Mouse (Mus musculus) adrenal gland, postnatal 14 days (tissue): ENCODE data around the gene Gfm2. TPM values are rescaled to one million over a fixed set of nuclear protein-coding genes. Genes with fewer than 3 reads are reported as not detected.

Source experiments
- DNase-seq: peaks from one replicate; pipeline ENCODE4 v3.0.0; 2021; ENCODE audit warnings: mixed read lengths
- total RNA-seq: library from RNA; stranded (reverse); gene quantifications from 2 replicates; pipeline ENCODE4 v1.2.3, GENCODE M21; 2021

Gfm2 gene
- total RNA-seq, 1 experiment from 2014 or later = 40.9 TPM

DNA sequence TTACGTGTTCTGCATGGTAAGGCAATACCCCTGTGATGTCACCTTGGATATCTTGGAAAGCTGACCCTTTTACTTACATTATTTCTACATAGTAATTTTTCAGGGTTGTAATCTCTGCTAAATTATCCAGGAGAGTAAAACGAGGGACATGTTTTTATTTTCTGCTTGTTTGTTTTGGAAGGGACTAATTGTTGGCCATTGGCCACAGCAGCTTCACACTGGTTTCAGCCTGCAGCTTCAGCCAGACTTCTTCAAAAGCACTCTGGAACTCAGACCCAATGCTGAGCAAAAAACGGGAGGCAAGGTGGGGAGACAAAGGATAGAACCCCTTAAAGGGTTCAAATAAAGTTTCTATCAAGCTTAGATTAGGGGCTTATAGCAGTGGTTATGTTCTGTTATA lies 92.4 kb downstream of the Gfm2 start:
- no peak for DNase-seq

Other genes starting within 250 kb of the Gfm2 start
- 0.79 and 1.1 TPM in 2 replicates for gene Gcnt4, start 213.2 kb upstream of the Gfm2 start, total RNA-seq
- gene 1700029F12Rik, start 103.6 kb upstream of the Gfm2 start, total RNA-seq = not detected in 2 replicates
- 4.5 and 5.7 TPM in 2 replicates for gene Fam169a, start 70.7 kb upstream of the Gfm2 start, total RNA-seq
- gene Gm6169, start 38.7 kb upstream of the Gfm2 start, total RNA-seq = 0.33 TPM in 1 of 2 replicates, not detected in the other
- gene Nsa2, start within 50 bp of the Gfm2 start, total RNA-seq = 92.3 and 110 TPM in 2 replicates
- gene Hexb, start 60.4 kb downstream of the Gfm2 start, total RNA-seq = 24.6 and 25.6 TPM in 2 replicates
- 15.0 and 19.0 TPM in 2 replicates for gene Enc1, start 103.2 kb downstream of the Gfm2 start, total RNA-seq